Mouse (Mus musculus): Measurements from ENCODE around the gene Gm10065. TPM values are rescaled to one million over a fixed set of nuclear protein-coding genes. Genes with fewer than 3 reads are reported as not detected.

Gene Gm10065
- polyA plus RNA-seq, 1 experiment from 2014 or later = not detected

- ATAC-seq = peak; percentile 51
- Histone ChIP-seq H3K36me3 (ENCODE audit: control insufficient read depth, insufficient read depth, low read length) (peaks cover 28% of the 10 kb centered on the region), H3K4me1 (ENCODE audit: control insufficient read depth, insufficient read depth, low read depth, low read length) (peaks cover 8% of the 10 kb centered on the region), H3K9me3 (ENCODE audit: control insufficient read depth, low read length) (no peaks in the 10 kb centered on the region), H3K4me3 (ENCODE audit: low read length) (peak overlapping the region; percentile 63), H3K27me3 (replicated peaks; ENCODE audit: control insufficient read depth, insufficient read depth, low read length) (no peaks in the 10 kb centered on the region), H3K27ac (ENCODE audit: low read depth, low read length) (peak overlapping the region; percentile 70), H3K9ac (ENCODE audit: low read depth, low read length) (peak overlapping the region; percentile 78), H3K4me2 (ENCODE audit: low read length) (peak overlapping the region; percentile 91)
- 19% methylated on average over 10 of the region's 10 CpGs for WGBS
Measured at GRCm38 (mm10) chr13:21441207-21441572, 38.1 kb downstream of the Gm10065 start.

DNA sequence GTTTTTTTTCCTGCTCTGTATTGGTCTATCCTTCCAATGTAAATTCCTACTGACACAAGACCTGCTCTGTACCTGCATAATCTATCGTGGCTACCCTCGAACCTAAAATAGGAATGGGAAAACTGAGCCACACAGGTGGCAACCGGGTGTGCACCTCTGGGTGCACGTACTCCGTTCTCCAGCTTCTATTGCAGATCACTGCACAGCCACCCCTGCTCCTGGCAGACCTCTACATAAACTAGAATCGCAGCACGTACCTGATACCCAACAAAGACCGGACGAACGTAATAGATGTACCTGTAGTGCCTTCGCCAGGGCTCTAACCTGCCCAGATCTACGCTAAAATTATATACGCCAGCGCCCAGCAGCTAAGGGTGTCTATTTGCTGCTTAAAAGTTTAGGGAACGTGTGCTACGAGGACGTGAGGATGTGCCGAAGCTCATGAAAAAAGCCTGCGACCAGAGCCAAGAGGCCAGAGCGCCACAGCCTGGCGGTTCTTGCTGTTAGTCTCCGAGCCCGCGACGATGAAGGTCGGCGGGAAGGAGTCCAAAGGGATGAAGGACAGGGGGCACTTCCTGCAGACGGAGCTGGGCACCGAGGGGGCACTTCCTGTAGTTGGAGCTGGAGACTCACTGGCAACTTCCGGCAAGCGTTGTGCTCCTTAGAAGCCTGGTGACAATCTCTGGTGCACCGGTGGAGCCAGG lies 38.6 kb downstream of the Gm10065 start, which contains the start of gene Pgbd1:
Gene Pgbd1, minus strand, starts transcription at position 556 of the 704 bp plus-strand sequence.
- no peaks in the 10 kb centered on the region for H3K9me3 ChIP-seq (ENCODE audit: control insufficient read depth, low read length)
- peak within 1 kb of the TSS; percentile 91 for H3K4me2 ChIP-seq (ENCODE audit: low read length)
- under 1% methylated on average over 32 of the region's 32 CpGs for WGBS
- H3K36me3 ChIP-seq (ENCODE audit: control insufficient read depth, insufficient read depth, low read length) = peaks cover 24% of the 10 kb centered on the region
- peaks cover 8% of the 10 kb centered on the region for H3K4me1 ChIP-seq (ENCODE audit: control insufficient read depth, insufficient read depth, low read depth, low read length)
- H3K4me3 ChIP-seq (ENCODE audit: low read length) = peak within 1 kb of the TSS; percentile 63
- H3K27ac ChIP-seq (ENCODE audit: low read depth, low read length) = peak within 1 kb of the TSS; percentile 70
- peak within 1 kb of the TSS; percentile 78 for H3K9ac ChIP-seq (ENCODE audit: low read depth, low read length)
- H3K27me3 ChIP-seq (replicated peaks; ENCODE audit: control insufficient read depth, insufficient read depth, low read length) = no peaks in the 10 kb centered on the region
- ATAC-seq = peak; percentile 98

- Histone ChIP-seq H3K27ac (ENCODE audit: low read depth, low read length) (no peak overlapping the region), H3K9ac (ENCODE audit: low read depth, low read length) (no peak overlapping the region), H3K4me3 (ENCODE audit: low read length) (no peak overlapping the region), H3K36me3 (ENCODE audit: control insufficient read depth, insufficient read depth, low read length) (no peaks in the 10 kb centered on the region), H3K27me3 (replicated peaks; ENCODE audit: control insufficient read depth, insufficient read depth, low read length) (no peaks in the 10 kb centered on the region), H3K9me3 (ENCODE audit: control insufficient read depth, low read length) (no peaks in the 10 kb centered on the region), H3K4me2 (ENCODE audit: low read length) (no peak overlapping the region), H3K4me1 (ENCODE audit: control insufficient read depth, insufficient read depth, low read depth, low read length) (peaks cover 8% of the 10 kb centered on the region)
- 85% methylated on average over 4 of the region's 4 CpGs for WGBS
- ATAC-seq = no peak
Measured at GRCm38 (mm10) chr13:21435476-21435875, 43.8 kb downstream of the Gm10065 start.

MicroRNAs within 50 kb of the gene (microRNA counts, 519-probe panel; counts per million panel counts)
- microRNA mmu-miR-1896 = 2,807 counts per million, percentile 75 among the panel's probes with 10 or more counts

Small RNA genes lying within 50 kb of the gene (microRNA-seq; reads per million reads assigned to microRNA genes)
- not detected for gene Mir1896

Other genes with a start within 250 kb of the Gm10065 start
- gene Gpx5, start 186.7 kb downstream of the Gm10065 start, polyA plus RNA-seq (2015; fragmentation: Nextera tagmentation; extraction: Ambion mirVana) = not detected in 2 replicates
- 0.26 and 0.64 TPM in 2 replicates for gene Gpx6, start 167.3 kb downstream of the Gm10065 start, polyA plus RNA-seq (2015; fragmentation: Nextera tagmentation; extraction: Ambion mirVana)
- gene Olfr1367, start 132.5 kb downstream of the Gm10065 start, polyA plus RNA-seq (2015; fragmentation: Nextera tagmentation; extraction: Ambion mirVana) = not detected in 2 replicates
- gene Zscan12, start 116.6 kb downstream of the Gm10065 start, polyA plus RNA-seq (2015; fragmentation: Nextera tagmentation; extraction: Ambion mirVana) = 10.1 and 12.0 TPM in 2 replicates
- gene Zkscan3, start 76.7 kb downstream of the Gm10065 start, polyA plus RNA-seq (2015; fragmentation: Nextera tagmentation; extraction: Ambion mirVana) = 60.5 and 63.0 TPM in 2 replicates
- gene Pgbd1, start 38.4 kb downstream of the Gm10065 start, polyA plus RNA-seq (2015; fragmentation: Nextera tagmentation; extraction: Ambion mirVana) = 2.8 and 3.5 TPM in 2 replicates
- 17.6 and 20.6 TPM in 2 replicates for gene Zscan26, start 25.7 kb downstream of the Gm10065 start, polyA plus RNA-seq (2015; fragmentation: Nextera tagmentation; extraction: Ambion mirVana)
- 2.5 and 3.2 TPM in 2 replicates for gene Nkapl, start 10.9 kb downstream of the Gm10065 start, polyA plus RNA-seq (2015; fragmentation: Nextera tagmentation; extraction: Ambion mirVana)
- gene Zkscan4, start 534 bp downstream of the Gm10065 start, polyA plus RNA-seq (2015; fragmentation: Nextera tagmentation; extraction: Ambion mirVana) = 10.8 and 11.3 TPM in 2 replicates
- 0.64 and 2.0 TPM in 2 replicates for gene AK157302, start 15.8 kb upstream of the Gm10065 start, polyA plus RNA-seq (2015; fragmentation: Nextera tagmentation; extraction: Ambion mirVana)
- gene Gm11273, start 22.0 kb upstream of the Gm10065 start, polyA plus RNA-seq (2015; fragmentation: Nextera tagmentation; extraction: Ambion mirVana) = 6.5 and 23.7 TPM in 2 replicates
- 4.3 and 4.4 TPM in 2 replicates for gene Zkscan8, start 51.7 kb upstream of the Gm10065 start, polyA plus RNA-seq (2015; fragmentation: Nextera tagmentation; extraction: Ambion mirVana)
- 0.11 and 0.13 TPM in 2 replicates for gene Olfr1366, start 63.4 kb upstream of the Gm10065 start, polyA plus RNA-seq (2015; fragmentation: Nextera tagmentation; extraction: Ambion mirVana)
- 0.05 and 0.09 TPM in 2 replicates for gene Olfr1535, start 80.5 kb upstream of the Gm10065 start, polyA plus RNA-seq (2015; fragmentation: Nextera tagmentation; extraction: Ambion mirVana)
- gene Olfr1364, start 102.3 kb upstream of the Gm10065 start, polyA plus RNA-seq (2015; fragmentation: Nextera tagmentation; extraction: Ambion mirVana) = not detected in 2 replicates
- gene Olfr1362, start 134.6 kb upstream of the Gm10065 start, polyA plus RNA-seq (2015; fragmentation: Nextera tagmentation; extraction: Ambion mirVana) = not detected in 2 replicates
- 0.05 TPM in 1 of 2 replicates, not detected in the other for gene Olfr11, start 163.1 kb upstream of the Gm10065 start, polyA plus RNA-seq (2015; fragmentation: Nextera tagmentation; extraction: Ambion mirVana)
- not detected in 2 replicates for gene Olfr1361, start 183.9 kb upstream of the Gm10065 start, polyA plus RNA-seq (2015; fragmentation: Nextera tagmentation; extraction: Ambion mirVana)
- gene Olfr1360, start 198.0 kb upstream of the Gm10065 start, polyA plus RNA-seq (2015; fragmentation: Nextera tagmentation; extraction: Ambion mirVana) = not detected in 2 replicates
- gene Olfr1359, start 218.7 kb upstream of the Gm10065 start, polyA plus RNA-seq (2015; fragmentation: Nextera tagmentation; extraction: Ambion mirVana) = not detected in 2 replicates
- not detected in 2 replicates for gene Hist1h2bl, start 236.7 kb upstream of the Gm10065 start, polyA plus RNA-seq (2015; fragmentation: Nextera tagmentation; extraction: Ambion mirVana)
- gene Hist1h2ai, start 237.0 kb upstream of the Gm10065 start, polyA plus RNA-seq (2015; fragmentation: Nextera tagmentation; extraction: Ambion mirVana) = 5.1 and 6.5 TPM in 2 replicates
- 0.98 TPM in 1 of 2 replicates, not detected in the other for gene Hist1h3h, start 238.2 kb upstream of the Gm10065 start, polyA plus RNA-seq (2015; fragmentation: Nextera tagmentation; extraction: Ambion mirVana)
- gene Hist1h2bm, start 242.6 kb upstream of the Gm10065 start, polyA plus RNA-seq (2015; fragmentation: Nextera tagmentation; extraction: Ambion mirVana) = 0.50 and 1.2 TPM in 2 replicates

All from hindbrain, embryonic 16.5 days (tissue).